Mouse (Mus musculus): ENCODE results near the gene Gpr153. TPM values are rescaled to one million over a fixed set of nuclear protein-coding genes. Genes with fewer than 3 reads are reported as not detected.
"Not testable (repeated sequence)": the region's sequence is repeated elsewhere in the genome, so short reads cannot be mapped to it uniquely, and the experiment has no call there.

Gpr153 gene
- 3.1 and 3.6 TPM in 2 replicates for total RNA-seq (2021)
- long read RNA-seq, partial matches to known transcripts, result 0 of 8 reads
- long read RNA-seq, other reads (novel, unspliced or antisense), result 3 of 8 reads

DNA sequence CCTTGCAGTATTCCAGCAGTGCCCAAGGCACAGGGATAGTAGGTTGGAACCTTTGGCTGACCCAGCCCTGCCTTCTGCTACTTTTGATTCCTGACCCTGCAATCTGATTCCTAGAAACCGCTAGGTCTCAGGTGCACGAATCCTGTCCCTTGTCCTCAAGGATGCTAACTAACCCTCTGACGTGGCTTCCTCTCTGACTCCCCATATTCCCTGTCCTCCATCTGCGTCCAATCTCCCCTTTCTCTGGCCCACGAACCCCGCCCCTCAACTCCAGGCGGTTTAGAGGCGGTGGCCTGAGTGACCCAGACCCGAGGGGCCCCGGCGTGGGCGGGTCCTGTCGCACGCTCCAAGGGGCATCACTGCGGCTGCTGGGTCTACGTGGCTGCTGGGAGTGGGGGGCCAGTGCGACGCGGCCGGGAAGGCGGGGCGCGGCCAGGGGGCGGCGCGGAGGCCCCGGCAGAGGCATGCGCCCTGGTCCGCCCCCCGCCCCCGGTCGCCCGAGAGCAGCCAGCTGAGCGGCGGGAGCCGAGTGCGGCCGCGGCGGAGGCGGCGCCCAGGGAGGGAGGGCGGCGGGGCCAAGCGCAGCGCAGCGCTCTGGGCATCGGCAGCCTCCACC, at the start of gene Gpr153:
Gene Gpr153, plus strand, starts transcription at position 612 of the 616 bp plus-strand sequence.
- peak; percentile 60 for DNase-seq

DNA sequence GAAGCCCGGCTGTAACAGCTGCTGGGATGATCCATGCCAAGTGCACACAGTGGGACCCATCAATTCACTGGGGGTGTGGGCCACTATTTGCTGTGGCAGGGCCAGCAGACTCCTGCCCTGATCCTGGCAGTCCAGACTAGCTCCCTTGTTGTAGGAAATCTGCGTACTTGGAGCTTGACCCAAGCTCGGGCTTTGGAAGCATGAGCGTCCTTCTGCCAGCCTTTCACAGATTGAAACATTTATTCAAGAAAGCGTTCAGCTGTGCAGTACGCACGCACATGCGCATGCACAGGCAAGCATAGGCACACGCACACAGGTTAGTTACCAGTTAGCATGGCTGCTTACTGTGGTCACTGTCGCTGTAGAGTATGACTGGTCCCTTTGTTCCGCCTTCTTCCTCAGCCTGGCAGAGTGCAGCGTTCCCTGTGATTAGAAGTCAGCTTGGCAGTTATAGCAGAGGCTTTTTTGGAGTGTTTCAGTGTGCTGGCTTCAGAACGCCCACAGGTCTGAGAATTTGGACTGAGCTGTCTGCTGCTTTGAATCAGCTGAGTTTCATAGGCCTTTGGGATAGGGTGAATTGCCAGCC, 47.0 kb upstream of the Gpr153 start:
- DNase-seq, result no peak

DNA sequence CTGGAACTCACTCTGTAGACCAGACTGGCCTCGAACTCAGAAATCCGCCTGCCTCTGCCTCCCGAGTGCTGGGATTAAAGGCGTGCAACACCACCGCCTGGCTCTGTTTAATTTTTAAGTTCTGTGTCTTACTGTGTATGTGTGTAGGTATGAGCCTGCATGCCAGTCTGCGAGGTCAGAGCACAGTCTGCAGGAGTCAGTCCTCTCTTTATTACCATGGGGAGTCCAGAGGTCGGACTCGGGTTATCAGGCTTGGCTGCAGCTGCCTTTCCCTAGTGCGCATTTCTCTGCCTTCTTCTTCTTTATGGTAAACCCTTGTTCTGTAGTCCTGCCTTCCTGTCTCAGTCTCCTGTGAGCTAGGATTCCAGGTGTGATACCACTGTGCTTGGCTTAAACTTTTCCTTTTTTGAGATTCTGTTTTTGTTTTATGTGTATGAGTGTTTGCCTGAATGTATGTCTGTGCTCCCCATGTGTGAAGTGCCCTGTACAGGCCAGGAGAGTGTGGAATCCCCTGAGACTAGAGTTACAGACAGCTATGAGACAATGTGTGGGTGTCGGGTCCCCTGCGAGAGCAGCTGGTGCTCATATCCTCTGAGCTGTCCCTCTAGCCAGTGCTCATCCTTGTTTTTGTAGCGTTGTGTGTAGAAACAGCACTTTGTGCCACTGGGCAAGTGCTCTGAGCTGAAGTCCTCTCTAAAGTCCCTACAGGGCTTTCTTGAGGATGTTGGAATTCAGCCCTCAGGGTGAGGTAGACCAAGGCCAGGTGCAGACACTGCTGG, 46.1 kb upstream of the Gpr153 start:
- DNase-seq, result no peak

DNA sequence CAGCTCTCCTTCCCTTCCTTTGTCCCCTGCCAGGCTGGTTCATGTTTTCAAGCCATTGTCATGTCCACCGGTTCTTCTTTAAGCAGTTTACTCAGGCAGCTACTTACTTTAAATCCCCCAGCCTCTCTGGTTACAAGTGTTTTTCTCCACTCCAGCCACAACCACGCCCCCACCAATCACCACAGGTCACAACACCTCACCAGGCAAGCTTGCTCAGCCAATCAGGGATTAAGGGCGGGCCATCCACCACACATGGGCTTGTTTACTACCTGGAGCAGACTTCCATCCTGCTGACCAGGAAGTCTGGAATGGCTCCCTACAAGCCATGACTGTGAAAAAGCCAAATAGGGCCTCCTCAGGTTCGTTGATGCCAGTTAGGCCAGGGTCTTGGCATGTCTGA, 43.7 kb upstream of the Gpr153 start:
- not testable (repeated sequence) for DNase-seq

DNA sequence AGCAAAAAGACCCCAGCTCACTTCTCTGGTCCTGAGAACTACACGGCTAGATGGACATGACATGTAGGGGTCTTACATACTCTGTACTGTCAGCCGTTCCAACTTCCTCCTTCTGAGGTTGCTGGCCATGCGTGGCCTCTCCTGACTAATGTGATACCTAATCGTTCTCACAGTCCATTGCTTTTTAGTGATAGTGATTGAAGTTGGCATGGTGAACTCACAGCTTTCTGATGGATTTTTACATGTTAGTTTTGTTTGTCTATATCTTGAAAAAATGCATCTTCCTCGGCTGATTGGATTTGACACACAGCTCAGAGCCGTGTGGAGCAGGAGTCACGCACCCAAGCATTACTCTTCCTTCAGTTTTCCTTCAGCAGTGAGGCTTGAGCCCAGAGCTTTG, 42.7 kb upstream of the Gpr153 start:
- no peak for DNase-seq

DNA sequence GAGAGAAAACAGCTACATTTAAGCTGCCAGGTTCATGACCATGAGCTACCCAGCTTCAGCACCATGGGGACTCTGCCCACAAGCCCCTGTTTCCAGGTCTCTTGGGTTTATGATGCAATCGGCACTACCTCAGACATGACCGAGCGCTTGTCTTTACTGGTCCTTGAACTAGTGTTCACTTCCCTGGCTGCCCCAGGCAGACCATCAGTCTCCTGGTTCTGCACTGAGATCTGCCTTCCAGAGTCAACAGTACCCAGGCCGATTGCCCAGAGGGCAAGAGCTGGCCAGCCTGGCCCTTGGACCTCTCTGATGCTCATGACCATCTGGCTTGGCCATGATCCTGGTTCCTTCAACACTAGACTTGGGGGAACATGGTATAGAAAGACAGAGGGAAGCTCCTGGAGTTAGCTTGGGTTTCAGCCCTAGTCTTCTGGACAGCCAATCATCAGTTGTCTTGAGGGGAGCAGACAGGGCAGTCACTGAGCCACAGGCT, 41.6 kb upstream of the Gpr153 start:
- DNase-seq, result no peak

DNA sequence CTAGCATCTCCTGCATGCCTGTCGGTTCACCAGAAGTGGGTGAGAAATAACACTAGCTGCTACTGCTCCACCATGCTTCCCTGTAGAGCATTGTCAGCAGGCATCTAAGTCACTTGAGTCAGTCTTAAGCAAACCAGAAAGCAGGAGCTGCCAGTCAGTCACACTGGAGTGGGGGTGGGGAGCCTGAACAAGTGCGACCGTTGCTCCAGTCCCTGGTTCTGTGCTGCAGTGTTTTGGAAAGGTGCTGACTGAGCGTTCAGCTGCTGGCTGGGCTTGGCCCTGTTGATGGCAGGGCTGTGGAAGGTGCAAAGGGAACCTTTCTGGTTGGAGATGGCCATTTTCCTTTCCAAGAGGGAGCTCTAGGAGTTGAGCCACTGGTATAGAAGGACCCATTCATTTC, 34.1 kb upstream of the Gpr153 start:
- no peak for DNase-seq

DNA sequence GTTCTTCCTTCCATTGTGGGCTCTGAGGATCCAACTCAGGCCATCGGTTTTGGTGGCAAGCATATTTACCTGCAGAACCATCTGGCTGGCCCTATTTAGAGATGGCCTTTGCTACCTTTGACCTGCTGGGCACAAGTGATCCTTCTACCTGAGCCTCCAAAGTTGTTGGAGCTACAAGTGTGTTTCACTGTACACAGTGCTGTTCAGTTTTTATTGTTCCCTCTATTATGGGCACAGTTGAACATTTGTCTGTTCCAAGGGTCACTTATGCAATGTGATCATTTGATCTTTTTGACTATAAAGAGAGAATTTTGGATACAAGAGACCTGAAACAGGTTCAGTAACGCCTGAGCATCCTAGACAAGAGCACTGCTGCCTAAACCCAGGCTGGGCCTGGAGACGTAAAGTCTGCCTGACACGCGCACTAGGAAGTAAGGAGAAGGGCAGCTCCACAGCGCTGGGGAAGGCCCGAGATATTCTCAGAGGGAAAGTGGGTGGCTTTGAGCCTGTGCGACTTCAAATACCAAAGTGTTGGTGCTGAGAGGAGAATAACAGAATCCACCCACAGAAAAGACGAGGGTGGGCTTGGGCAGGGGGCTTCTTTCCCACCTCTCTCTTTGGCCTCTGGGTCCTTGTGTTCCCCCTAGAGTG, 30.7 kb upstream of the Gpr153 start:
- DNase-seq, result no peak

DNA sequence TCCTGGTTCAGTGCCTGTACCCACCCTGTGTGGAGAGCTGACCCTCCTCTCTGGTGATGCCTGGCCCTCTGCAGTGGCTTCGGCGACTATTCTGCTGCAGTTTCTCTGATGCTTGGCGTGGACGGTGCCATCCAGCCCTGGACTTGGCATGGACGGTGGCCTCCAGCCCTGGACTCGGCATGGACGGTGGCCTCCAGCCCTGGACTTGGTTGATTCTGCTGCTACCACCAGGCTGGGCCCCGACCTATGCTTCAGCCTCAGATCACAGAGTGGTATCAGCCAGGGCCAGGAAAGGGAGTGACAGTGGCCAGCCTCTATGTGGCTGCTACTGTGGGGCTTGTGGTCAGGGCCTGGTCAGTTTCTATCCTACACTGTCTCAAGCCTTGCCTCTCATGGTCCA, 30.1 kb upstream of the Gpr153 start:
- DNase-seq, result no peak

DNA sequence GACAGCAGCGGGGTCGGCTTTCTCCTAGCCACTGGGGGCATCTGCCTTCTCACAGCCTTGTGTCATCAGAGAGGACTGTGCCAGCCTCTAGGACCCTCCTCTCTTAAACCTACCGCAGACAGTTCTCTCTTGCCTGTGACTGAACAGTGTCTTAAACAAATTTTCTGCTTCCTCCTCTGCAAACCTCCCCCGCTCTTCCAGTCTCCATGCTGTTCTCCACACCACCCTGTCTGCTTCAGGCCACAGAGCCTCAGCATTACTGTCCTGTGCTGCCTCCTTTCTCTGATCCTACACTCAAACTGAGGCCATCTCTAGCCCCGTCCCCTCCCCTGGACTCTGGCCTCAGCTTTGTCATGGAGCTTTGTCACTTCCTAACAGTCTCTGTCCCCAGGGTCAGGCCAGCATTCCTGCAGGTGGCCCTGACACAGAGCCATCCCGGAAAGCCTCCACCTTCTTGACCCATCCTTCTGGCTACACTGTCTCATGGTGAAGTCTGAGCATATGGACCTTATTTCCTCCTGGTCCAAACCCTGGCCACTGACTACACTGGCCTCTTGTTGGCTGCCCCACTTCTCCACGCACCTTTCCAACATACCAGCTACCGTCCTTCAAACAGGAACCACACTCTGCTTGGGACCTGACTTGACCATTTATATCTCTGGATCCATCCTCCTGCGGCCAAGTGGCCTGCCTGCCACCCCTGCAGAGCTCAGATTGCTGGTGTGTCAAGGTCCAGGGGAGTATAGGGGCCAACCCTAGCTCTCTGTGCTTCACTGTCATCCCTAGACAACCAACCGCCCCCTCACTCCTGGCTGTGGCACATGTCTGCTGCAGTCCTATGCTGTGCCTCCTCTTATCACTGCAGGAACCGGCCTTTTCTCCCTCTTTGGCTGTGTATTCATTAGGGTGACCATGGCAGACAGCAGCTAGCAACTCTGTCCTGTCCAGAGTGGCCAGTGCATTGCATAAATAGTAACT, 29.2 kb upstream of the Gpr153 start:
- DNase-seq, result no peak

DNA sequence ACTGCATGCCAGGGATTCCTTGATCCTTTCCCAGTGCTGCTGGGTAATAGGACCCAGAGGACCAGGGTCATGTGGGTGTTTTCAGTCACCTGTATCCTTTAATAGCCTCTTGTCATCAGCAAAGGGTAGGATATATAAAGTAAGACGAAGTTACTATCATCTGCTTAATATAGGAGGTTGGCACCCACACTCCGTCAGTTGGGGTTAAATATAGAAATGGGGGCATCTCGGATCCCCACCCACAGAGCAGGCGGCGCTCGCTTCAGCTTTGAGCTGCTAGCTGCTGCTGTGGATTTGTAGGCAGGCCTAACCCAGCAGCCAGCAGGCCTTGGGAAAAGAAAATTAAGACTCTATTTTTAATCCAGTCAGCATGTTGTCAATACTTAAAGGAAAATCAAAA, 28.0 kb upstream of the Gpr153 start:
- DNase-seq, result no peak

DNA sequence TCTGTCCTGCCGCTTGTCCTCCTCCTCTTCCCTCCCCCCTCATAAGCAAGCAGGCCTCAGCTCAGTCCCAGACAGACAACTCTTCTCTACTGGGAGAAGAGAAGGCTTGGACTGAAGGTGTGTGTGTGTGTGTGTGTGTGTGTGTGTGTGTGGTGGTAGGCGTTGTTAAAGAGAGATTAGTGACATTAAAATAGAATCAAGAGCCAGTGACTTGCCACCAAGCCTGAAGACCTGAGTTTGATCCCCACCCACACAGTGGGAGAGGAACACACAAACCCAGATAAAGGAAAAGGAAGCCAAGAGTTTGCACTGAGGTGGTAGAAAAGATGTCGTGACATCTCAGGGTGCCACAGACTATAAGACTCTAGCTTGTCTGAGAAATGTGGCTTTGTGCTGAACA, 26.8 kb upstream of the Gpr153 start:
- no peak for DNase-seq

DNA sequence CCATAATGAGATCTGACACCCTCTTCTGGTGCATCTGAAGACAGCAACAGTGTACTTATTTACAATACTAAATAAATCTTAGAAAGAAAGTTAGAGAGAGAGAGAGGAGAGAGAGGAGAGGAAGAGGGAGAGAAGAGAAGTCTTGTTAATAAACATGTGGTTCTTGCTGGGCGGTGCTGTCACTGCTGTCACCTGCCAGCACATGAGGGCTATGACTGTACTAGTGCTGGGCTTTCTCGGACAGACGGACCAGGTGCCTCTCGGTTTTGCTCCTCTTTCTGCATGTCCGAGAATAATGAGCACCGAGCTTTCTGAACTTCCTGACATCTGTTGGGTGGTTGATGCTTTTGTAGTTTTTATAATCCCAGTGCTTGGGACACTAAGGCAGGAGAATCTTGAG, 23.4 kb upstream of the Gpr153 start:
- DNase-seq, result no peak

DNA sequence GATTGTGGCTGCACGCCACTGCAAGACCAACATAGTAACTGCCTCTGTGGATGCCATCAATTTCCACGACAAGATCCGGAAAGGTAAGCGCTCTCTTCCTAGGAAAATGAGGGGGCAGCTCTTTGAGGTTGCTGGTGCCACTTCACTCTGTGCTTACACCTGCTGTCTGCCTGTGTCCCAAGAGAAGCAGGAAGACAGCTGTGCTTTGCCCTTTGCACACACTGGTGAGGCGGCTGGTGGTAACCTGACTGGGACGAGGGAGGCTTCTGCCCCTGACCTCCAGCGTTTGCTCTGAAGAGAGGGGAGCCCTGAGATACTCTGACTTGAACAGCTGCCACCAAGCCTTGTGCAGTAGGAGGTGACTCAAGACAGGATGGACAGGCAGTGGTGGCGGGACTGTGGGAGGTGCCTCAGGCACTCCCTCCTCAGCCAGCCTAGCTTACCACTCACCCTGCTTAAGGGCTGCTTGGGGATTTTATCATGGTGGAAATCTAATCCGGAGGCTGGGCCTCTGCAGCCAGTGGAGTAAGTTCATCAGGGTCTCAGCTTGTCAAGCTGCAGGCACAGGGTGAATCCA, 20.8 kb upstream of the Gpr153 start:
- peak; percentile 40 for DNase-seq

DNA sequence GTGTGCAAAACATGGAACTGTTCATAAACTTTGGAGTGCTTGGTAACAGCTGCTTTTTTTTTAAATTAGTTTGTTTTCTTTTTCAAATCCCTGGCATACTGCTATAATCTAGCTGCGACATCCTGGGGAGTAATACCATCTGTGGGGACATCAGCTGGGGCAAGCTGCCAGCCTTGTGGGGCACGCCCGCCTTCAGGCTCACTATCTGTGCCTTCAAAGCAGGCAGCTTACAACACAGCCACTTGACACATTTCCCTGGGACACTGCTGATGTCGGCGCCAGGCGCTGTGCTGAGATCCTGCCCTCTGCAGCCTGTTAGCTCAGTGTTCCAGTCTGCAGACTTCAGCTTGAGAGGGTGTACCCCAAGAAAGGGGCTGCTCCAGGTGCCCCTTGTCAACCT, 17.0 kb upstream of the Gpr153 start:
- DNase-seq, result peak; percentile 63

DNA sequence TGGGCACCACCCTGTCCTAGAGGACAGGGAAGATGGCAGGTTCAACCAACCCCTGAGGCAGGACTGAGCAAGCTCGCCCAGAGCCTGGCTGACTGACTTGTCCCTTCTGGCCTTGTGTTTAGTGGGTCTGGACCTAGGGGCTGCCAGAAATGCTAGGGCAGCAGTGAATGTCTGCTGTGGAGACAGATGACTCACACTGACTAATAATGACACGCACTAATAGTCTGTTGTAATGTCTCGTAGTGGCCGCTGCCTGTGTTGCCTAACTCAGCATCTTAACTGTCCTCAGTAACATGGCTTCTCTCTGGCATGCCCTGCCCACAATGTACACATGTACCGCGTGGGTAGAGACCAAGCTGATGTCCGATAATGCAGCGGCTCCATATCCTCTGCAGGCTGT, 13.6 kb upstream of the Gpr153 start:
- DNase-seq, result no peak

DNA sequence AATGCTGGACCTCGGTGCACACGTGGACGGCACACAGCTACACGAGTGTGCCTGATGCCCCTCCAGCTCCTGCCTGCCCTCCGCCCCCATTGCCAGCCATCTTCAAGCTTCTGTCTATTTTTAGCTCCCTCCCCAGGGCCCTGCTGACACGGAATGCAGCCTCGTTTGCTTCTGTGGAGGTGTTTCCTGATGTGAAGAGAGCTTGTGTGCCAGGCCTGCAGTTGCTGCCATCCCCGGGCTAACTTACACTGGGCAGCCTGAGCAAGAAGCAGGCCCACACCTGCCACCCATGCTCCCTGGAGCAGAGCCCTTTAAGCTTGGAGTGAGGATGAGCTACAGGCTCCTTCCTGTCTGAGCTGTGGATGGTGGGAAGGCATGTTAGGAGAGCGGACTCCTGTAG, 11.8 kb upstream of the Gpr153 start:
- DNase-seq, result no peak

DNA sequence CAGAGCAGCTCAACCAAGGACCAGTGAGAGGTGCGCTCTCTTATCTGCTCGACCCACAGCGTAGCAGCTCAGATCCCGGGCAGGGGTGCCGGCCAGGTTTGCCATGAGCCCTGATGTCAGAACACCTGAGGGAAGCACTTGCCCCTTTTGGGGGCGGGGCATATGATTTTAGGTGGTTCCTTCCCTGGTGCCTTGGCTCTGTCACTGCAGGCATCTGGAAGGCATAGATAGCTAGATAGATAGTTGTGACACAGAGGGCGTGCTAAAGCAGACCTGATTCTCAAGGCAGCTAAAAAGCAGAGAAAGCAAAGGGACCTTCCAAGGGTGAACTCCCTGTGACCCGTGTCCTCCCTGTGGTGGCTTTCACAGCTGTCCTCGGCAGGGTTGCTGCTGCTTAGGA, 10.9 kb upstream of the Gpr153 start:
- DNase-seq, result no peak

DNA sequence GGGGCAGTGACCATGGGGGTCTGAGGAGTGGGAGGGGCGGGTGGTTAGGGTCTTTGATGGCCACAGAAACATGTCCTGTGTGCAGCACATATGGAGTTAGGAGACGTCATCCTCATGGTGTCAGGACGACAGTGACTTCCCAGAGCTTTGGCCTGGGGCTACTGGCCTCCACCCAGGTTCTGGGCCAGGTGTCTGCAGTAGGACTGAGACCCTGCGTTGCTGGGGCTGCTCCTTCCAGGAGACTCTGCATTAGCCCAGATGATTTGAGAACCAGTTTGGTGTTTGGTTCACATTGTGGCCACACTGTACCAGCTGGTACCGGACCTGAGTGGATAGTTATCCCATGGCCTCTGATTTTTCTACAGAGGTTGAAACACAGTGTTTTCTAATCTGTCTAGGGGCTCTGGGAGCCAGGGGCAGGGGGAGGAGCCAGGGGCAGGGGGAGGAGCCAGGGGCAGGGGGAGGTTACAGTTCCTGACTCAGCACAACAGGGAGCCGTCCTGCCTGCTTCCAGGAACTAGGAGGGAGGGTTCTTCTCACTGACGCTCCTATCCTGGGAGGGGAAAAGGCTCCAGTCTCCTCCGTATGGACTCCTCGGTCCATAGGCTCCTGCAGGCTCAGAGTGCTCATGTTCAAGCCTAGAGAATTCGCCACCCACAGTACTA, 10.4 kb upstream of the Gpr153 start:
- DNase-seq, result no peak

DNA sequence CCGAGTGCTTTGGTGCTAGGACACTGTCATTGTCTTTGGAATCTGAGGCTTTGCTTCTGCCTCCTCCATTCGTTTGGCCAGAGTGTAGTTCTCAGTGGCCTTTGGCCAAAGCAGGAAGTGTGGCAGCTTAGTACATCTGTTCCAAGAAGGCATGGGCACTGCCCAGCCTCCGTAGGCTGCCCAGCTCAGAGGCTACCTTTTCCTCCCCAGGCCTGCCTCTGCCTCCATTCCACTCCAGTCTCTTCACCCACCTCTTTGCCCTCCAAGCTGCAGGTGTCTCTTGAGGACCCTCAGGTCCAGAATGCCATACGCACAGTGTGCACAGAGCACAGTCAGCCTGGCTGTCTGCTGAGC, 9.9 kb upstream of the Gpr153 start:
- DNase-seq, result no peak

All from adrenal gland, postnatal 25 days (tissue).